Mouse (Mus musculus): Measurements from ENCODE around the gene Arpc5l.

DNA sequence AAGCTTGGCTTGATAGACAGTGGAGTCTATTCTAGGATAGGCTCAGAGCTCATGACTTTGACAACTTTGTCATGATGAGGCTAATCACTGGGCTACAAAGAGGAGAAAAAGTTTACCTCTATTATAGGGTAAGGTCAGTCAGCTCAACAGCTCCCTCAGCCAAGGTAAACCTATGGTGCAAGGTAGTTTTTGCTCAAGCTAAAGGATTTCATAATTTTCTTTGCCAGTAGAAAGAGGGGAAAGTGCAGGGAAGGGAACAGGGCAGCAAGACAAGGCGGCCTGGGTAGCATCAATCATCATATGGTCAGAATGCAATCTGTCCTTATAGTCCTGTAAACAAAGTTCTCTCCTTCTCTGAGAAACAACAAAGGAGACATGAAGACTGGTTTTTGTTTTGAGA, 35.1 kb downstream of the Arpc5l start:
- TF ChIP-seq POLR2A (IDR thresholded peaks at IDR 0.05; ENCODE audit: insufficient read depth, low read depth, low read length) (no peak), CTCF (IDR thresholded peaks at IDR 0.05) (no peak)
